Mouse (Mus musculus) forebrain, embryonic 10.5 days (tissue): ENCODE measurements at regions not wholly inside any gene's neighbourhood (a gene's known extent, or its start where the extent isn't known, plus 50 kb on each side); places are given as distances from the start of the nearest gene placed in this dataset.
A peak's percentile ranks its signal among the peaks of the same experiment; 100 is the strongest.

Source experiments
- DNase-seq: peaks from one replicate; pipeline ENCODE4 v3.0.0-alpha.2; 2017; ENCODE audit warnings: low spot score; ENCODE audit errors: extremely low spot score
- H3K27ac ChIP-seq: fragments of 300-500 bp; sonication (generic); 2 replicates; pipeline ENCODE4 v1.5.1; 2016; ENCODE audit warnings: mild to moderate bottlenecking
- H3K27me3 ChIP-seq: fragments of 300-500 bp; sonication (generic); 2 replicates; pipeline ENCODE4 v1.6.1; 2016; ENCODE audit warnings: mild to moderate bottlenecking; ENCODE audit not compliant: poor library complexity, severe bottlenecking
- H3K36me3 ChIP-seq: fragments of 300-500 bp; sonication (generic); replicated peaks from 2 replicates; pipeline ENCODE4 v1.6.1; 2016; ENCODE audit warnings: mild to moderate bottlenecking, moderate library complexity
- H3K4me1 ChIP-seq: fragments of 300-500 bp; sonication (generic); 2 replicates; pipeline ENCODE4 v1.6.1; 2016
- H3K4me3 ChIP-seq: fragments of 300-500 bp; sonication (generic); 2 replicates; pipeline ENCODE4 v1.5.1; 2016; ENCODE audit warnings: mild to moderate bottlenecking, moderate library complexity
- H3K9me3 ChIP-seq: fragments of 300-500 bp; sonication (generic); 2 replicates; pipeline ENCODE4 v1.6.1; 2016; ENCODE audit warnings: mild to moderate bottlenecking, moderate library complexity
- WGBS: fragments of 180-500 bp; shearing (Covaris S2); methylation state at CpG from one replicate; pipeline ENCODE4 v1.1.7; 2016; 5-methylcytosine and 5-hydroxymethylcytosine counted together

DNA sequence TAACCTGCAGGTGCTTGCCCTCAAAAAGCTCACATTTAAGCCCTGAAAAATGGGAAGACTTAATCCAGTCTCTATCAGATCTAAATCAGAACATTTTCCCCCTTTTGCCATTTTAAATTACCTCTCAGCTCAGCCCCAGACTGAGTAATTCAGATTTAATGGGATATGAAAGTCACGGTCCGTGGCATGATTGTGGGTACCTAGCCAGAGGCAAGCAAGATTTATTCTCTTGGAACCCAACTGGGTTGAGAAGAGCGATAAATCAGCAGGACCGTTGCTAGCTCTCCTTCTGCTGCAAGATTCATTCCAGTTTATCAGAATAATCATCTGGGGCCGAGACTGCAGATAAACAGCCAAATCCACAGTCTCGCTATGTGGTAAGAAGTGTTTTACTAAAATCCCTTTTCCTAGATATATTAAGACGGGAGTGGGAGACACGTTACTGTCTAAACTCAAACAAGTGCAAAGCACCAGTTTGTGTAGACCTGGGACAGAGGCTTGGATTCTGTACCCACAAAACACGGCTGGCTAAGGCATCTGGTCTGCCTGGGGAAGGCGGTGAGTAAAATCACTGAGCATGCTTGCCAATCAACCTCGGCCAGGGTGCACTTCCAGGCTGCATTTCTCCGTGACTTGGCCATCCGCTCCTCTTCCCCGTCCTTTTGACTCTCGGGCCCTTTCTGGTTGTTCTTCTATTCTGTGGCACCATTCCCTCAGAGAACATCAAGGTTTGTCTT lies 282.2 kb upstream of the Chd6 start:
- 77% methylated on average over 15 of the region's 15 CpGs for WGBS
- Histone ChIP-seq H3K4me1 (peaks cover 9% of the 10 kb centered on the region), H3K9me3 (no peaks in the 10 kb centered on the region), H3K27me3 (no peaks in the 10 kb centered on the region), H3K4me3 (no peak overlapping the region), H3K36me3 (no peaks in the 10 kb centered on the region), H3K27ac (no peak overlapping the region)
- DNase-seq: no peak

DNA sequence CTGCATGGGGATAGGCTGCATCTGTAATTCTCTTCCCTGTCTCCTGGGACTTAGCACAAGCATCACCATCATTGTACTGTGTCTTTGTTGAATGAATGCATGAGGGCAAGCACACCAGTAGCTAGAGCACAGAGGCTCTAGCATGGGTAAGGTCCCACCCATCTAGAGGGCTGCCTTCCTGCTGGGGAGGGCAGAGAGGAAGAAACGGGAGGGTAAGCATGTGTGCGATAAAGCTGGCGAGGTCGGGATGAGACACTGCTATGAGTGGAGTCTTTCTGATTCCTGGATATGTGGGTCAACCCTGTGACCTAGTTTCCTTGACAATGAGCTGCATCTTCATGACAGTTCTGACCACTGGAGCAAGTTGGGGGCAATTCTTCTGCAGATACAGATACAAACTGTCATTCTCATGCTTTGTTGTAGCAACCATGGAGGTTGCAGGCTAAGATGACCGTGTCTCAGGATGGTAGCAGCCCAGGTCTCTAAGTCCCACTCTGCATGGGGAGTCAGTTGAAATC lies 280.5 kb upstream of the Chd6 start:
- no peaks in the 10 kb centered on the region for H3K27me3 ChIP-seq
- H3K4me1 ChIP-seq: peaks cover 9% of the 10 kb centered on the region
- 89% methylated on average over 5 of the region's 5 CpGs for WGBS
- H3K27ac ChIP-seq: no peak overlapping the region
- H3K9me3 ChIP-seq: no peaks in the 10 kb centered on the region
- no peak overlapping the region for H3K4me3 ChIP-seq
- no peaks in the 10 kb centered on the region for H3K36me3 ChIP-seq
- DNase-seq: no peak

DNA sequence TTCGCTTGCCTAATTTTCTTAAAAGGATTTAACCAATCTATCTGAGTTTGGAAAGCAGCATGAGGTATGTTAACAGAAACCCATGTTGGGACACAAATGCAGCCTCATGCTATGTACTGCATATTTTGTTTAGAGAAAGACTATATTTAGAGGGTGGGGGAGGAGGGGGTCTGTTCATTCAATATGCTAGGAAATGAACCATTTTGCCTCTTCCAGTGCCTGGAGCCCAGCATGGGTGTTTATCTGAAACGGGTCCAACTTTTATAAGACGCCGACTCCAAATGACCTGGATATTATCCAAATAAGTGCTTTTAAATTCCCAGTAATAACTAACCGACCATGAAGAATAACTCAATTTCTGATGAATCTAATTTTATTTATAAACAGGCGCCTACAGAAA lies 278.2 kb upstream of the Chd6 start:
- Histone ChIP-seq H3K9me3 (no peaks in the 10 kb centered on the region), H3K4me1 (peaks cover 9% of the 10 kb centered on the region), H3K36me3 (no peaks in the 10 kb centered on the region), H3K27me3 (no peaks in the 10 kb centered on the region), H3K4me3 (no peak overlapping the region), H3K27ac (no peak overlapping the region)
- WGBS: 92% methylated on average over 6 of the region's 6 CpGs
- DNase-seq: no peak

GRCm38 (mm10) chr2:161382411-161382810 lies 273.5 kb upstream of the Chd6 start:
- Histone ChIP-seq H3K27me3 (no peaks in the 10 kb centered on the region), H3K27ac (no peak overlapping the region), H3K4me1 (no peaks in the 10 kb centered on the region), H3K36me3 (no peaks in the 10 kb centered on the region), H3K9me3 (no peaks in the 10 kb centered on the region), H3K4me3 (no peak overlapping the region)
- no peak for DNase-seq
- WGBS: 70% methylated on average over 3 of the region's 3 CpGs

- 90% methylated on average over 4 of the region's 4 CpGs for WGBS
- Histone ChIP-seq H3K36me3 (no peaks in the 10 kb centered on the region), H3K27ac (no peak overlapping the region)
These were observed 269.4 kb upstream of the Chd6 start for GRCm38 (mm10) chr2:161378313-161378712.

DNA sequence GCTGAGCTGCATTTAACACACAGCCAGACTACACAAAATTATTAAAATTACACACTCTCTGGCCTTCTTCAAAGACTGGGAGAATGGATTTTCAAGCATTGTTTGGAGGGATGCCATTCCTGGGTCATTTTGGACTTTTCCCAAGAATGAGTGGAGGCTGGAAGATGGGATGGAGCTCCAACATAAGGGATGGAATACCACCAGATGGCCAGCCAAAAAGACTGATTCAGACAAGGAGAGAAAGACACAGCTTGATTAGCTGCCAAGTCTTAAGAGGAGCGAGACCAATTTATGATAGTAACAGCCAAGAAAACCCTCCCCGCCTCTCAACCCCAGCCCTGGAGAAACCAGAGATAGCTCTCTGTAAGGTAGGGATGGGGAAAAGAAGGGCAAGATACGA lies 253.4 kb upstream of the Chd6 start:
- Histone ChIP-seq H3K27me3 (no peaks in the 10 kb centered on the region), H3K36me3 (no peaks in the 10 kb centered on the region), H3K4me1 (no peaks in the 10 kb centered on the region), H3K27ac (no peak overlapping the region), H3K4me3 (no peak overlapping the region), H3K9me3 (no peaks in the 10 kb centered on the region)
- WGBS: 86% methylated on average over 3 of the region's 3 CpGs
- DNase-seq: no peak

More at GRCm38 (mm10) chr2:161378313-161378712, 269.4 kb upstream of the Chd6 start:
- no peak overlapping the region for H3K4me3 ChIP-seq
- no peaks in the 10 kb centered on the region for H3K4me1 ChIP-seq
- H3K27me3 ChIP-seq: no peaks in the 10 kb centered on the region
- no peaks in the 10 kb centered on the region for H3K9me3 ChIP-seq
- DNase-seq: no peak

DNA sequence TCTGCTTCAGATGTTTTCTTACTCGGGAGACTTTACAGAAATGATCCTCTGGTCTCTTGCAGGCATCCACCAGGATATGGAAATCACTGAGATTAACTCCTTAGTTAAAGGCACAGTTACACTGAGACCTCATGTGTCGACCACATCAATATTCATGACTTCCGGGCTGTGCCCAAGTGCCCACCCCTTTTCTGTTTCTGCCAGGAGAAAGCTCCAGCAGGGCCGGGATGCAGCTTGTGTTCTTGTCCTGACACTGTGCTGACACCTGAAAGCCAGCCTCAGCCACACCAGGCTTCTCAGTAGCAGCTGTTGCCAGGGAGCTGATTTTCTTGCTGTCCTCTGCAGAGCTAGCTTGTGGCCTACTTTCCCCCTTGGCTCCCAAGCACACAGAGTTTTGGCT lies 240.2 kb upstream of the Chd6 start:
- Histone ChIP-seq H3K27me3 (peaks cover 16% of the 10 kb centered on the region), H3K36me3 (no peaks in the 10 kb centered on the region), H3K4me3 (no peak overlapping the region), H3K9me3 (no peaks in the 10 kb centered on the region; the same call in 1 of the 2 replicates), H3K27ac (no peak overlapping the region), H3K4me1 (peaks cover 8% of the 10 kb centered on the region)
- no peak for DNase-seq
- WGBS: 40% methylated on average over 4 of the region's 4 CpGs

- no peaks in the 10 kb centered on the region; the same call in 1 of the 2 replicates for H3K9me3 ChIP-seq
- peaks cover 50% of the 10 kb centered on the region for H3K27me3 ChIP-seq
- 85% methylated on average over 2 of the region's 2 CpGs for WGBS
- H3K27ac ChIP-seq: no peak overlapping the region
- no peaks in the 10 kb centered on the region for H3K36me3 ChIP-seq
- peaks cover 48% of the 10 kb centered on the region for H3K4me1 ChIP-seq
- no peak overlapping the region for H3K4me3 ChIP-seq
- no peak for DNase-seq
These were observed 235.1 kb upstream of the Chd6 start for GRCm38 (mm10) chr2:161344018-161344417.

- Histone ChIP-seq H3K9me3 (no peaks in the 10 kb centered on the region; the same call in 1 of the 2 replicates), H3K4me1 (peaks cover 50% of the 10 kb centered on the region), H3K27ac (peak overlapping the region; percentile 84), H3K4me3 (no peak overlapping the region), H3K36me3 (no peaks in the 10 kb centered on the region), H3K27me3 (peaks cover 51% of the 10 kb centered on the region)
- no peak for DNase-seq
- 89% methylated on average over 2 of the region's 2 CpGs for WGBS
These were observed 233.8 kb upstream of the Chd6 start for GRCm38 (mm10) chr2:161342648-161343047.

GRCm38 (mm10) chr2:161341368-161341891 lies 232.6 kb upstream of the Chd6 start:
- peak overlapping the region; percentile 38 for H3K4me3 ChIP-seq
- H3K36me3 ChIP-seq: no peaks in the 10 kb centered on the region
- H3K27ac ChIP-seq: peak overlapping the region; percentile 84
- peak; percentile 84 for DNase-seq
- peaks cover 50% of the 10 kb centered on the region for H3K4me1 ChIP-seq
- 1% methylated on average over 11 of the region's 11 CpGs for WGBS
- peaks cover 63% of the 10 kb centered on the region for H3K27me3 ChIP-seq
- no peaks in the 10 kb centered on the region; the same call in 1 of the 2 replicates for H3K9me3 ChIP-seq

- Histone ChIP-seq H3K27me3 (peaks cover 64% of the 10 kb centered on the region), H3K9me3 (no peaks in the 10 kb centered on the region), H3K27ac (peak overlapping the region; percentile 84), H3K36me3 (no peaks in the 10 kb centered on the region), H3K4me3 (no peak overlapping the region), H3K4me1 (peaks cover 50% of the 10 kb centered on the region)
- 70% methylated on average over 9 of the region's 9 CpGs for WGBS
- no peak for DNase-seq
These were observed 231.4 kb upstream of the Chd6 start for GRCm38 (mm10) chr2:161340291-161340690.

- WGBS: 5% methylated on average over 14 of the region's 14 CpGs
- Histone ChIP-seq H3K9me3 (no peaks in the 10 kb centered on the region), H3K27ac (peak overlapping the region; percentile 84), H3K36me3 (no peaks in the 10 kb centered on the region), H3K4me3 (peak overlapping the region; percentile 22; the same call in 1 of the 2 replicates), H3K4me1 (peaks cover 50% of the 10 kb centered on the region), H3K27me3 (peaks cover 60% of the 10 kb centered on the region)
- DNase-seq: peak; percentile 69
These were observed 230.6 kb upstream of the Chd6 start for GRCm38 (mm10) chr2:161339327-161340001.

DNA sequence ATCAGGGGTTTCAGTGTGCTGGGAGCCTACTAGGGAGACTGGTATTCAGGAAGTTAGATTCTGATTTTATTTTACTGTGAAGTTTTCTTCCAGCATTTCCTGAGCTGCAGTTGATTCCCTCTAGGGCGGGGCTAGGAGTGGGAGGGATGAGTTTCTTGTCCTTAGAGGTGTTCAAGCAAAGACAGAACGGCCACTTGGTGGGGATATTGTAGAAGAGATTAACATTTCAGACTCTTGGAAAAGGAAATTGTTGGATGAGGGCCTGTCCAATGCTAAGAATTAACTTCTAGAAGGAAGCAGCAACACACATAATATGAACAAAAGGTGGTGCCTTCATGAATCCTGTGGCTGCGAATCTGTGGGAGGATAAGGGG lies 230.1 kb upstream of the Chd6 start:
- Histone ChIP-seq H3K27me3 (peaks cover 55% of the 10 kb centered on the region), H3K36me3 (no peaks in the 10 kb centered on the region), H3K4me3 (0 out of 2 replicates have a peak overlapping the region, but pooled peaks have one; percentile 22), H3K9me3 (no peaks in the 10 kb centered on the region), H3K4me1 (peaks cover 50% of the 10 kb centered on the region), H3K27ac (peak overlapping the region; percentile 84)
- DNase-seq: peak; percentile 28
- 8% methylated on average over 3 of the region's 3 CpGs for WGBS
